Mouse (Mus musculus): Measurements from ENCODE around the gene Gramd1b. TPM values are rescaled to one million over a fixed set of nuclear protein-coding genes. Genes with fewer than 3 reads are reported as not detected.

Gramd1b gene
- polyA plus RNA-seq, 1 experiment from 2014 or later: 5.7 TPM

DNA sequence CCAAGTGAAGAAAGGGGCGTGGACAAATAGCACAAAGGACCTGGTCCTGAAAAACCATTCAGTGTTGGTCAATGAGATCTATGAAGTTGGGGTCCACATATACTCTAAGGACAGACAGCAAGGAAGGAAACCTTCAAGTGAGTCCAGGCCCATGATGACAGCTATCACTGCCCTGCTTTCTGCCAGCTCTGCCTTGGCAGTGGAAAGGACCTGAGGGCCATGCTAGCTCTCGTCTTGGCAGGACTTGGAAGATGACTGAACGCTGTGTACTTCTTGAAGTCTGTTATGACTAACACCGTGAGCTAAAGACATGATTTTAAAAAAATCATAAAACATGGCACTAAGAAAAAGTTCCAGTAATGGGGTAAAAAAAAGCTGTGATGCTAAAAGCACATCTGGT is 213.4 kb downstream of the Gramd1b start:
- no peaks in the 10 kb centered on the region for H3K27me3 ChIP-seq
- H3K9me3 ChIP-seq (replicated peaks): no peaks in the 10 kb centered on the region
- WGBS: 88% methylated on average over 4 of the region's 4 CpGs
- H3K36me3 ChIP-seq: peaks cover 6% of the 10 kb centered on the region; the same call in 1 of the 2 replicates
- H3K4me2 ChIP-seq (replicated peaks): no peak overlapping the region
- H3K27ac ChIP-seq (replicated peaks): no peak overlapping the region
- ATAC-seq (ENCODE audit: insufficient number of reproducible peaks, low FRiP score, low TSS enrichment, low read depth): no peak
- H3K4me1 ChIP-seq: peaks cover 14% of the 10 kb centered on the region; the same call in 1 of the 2 replicates
- H3K4me3 ChIP-seq (replicated peaks): no peak overlapping the region
- no peak overlapping the region for H3K9ac ChIP-seq

DNA sequence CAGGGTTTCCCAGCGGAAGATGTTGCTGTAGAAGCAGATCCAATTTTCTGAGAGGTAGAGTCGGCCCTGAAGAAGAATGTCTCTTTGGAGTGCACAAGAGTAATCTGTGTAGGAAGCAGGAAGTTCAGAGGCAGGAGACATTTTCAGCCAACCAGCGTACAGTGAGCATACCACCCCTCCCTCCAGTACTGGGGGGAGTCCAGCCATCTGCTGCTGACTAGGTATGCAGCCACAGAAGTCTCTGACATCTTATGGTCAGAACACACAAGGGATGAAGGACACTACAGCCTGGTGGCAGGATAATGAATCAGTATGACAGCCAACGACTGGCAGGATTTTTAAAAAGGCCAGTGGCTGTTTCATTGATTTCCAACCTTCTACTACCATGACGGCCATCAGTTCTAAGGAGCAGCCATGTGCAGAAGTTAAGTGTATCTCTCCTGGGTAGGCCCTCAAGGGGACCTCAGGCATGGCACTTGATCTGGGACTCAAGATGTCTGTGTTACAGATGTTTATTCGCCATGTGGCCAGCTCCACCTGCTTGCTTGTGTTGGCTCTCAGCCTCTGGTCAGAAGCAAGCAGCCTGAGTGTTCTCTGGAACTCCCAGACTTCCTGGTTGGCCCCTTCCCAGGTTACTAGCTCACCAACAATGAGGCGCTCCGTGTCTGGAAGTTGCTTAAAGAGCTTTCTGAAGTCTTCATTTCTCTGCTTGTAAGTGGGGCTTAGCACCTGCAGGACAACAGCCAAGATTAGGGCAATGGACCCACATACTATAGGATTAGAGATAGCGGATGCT is 214.1 kb downstream of the Gramd1b start:
- Histone ChIP-seq H3K9ac (no peak overlapping the region), H3K4me1 (peaks cover 14% of the 10 kb centered on the region; the same call in 1 of the 2 replicates), H3K36me3 (peaks cover 6% of the 10 kb centered on the region; the same call in 1 of the 2 replicates), H3K9me3 (replicated peaks) (no peaks in the 10 kb centered on the region), H3K27me3 (no peaks in the 10 kb centered on the region), H3K4me2 (replicated peaks) (no peak overlapping the region), H3K27ac (replicated peaks) (no peak overlapping the region), H3K4me3 (replicated peaks) (no peak overlapping the region)
- no peak for ATAC-seq (ENCODE audit: insufficient number of reproducible peaks, low FRiP score, low TSS enrichment, low read depth)
- WGBS: 83% methylated on average over 9 of the region's 9 CpGs

DNA sequence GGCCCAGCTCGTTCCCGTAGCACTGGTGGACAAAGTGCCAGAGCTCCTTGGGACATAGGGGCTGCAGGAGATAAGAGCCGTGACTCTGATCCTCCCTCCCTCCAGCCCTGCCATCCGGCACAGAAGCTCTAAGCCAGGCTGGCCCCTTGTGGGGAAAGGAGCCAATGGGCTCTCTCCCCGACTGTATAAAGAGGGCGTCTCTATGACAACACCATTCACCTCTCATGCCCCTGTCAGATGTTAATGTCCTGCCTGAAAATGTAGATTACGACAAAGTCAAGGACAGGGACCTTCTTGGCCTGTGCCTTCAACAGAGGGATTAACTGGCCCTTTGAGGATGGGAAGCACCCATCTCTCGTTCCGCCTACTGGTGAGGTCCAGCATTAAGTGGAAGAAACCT is 219.4 kb downstream of the Gramd1b start:
- ATAC-seq (ENCODE audit: insufficient number of reproducible peaks, low FRiP score, low TSS enrichment, low read depth): no peak
- Histone ChIP-seq H3K9ac (no peak overlapping the region), H3K4me3 (replicated peaks) (no peak overlapping the region), H3K9me3 (replicated peaks) (no peaks in the 10 kb centered on the region), H3K27ac (replicated peaks) (no peak overlapping the region), H3K4me1 (no peaks in the 10 kb centered on the region), H3K36me3 (peaks cover 9% of the 10 kb centered on the region; the same call in 1 of the 2 replicates), H3K4me2 (replicated peaks) (no peak overlapping the region), H3K27me3 (no peaks in the 10 kb centered on the region)
- 76% methylated on average over 9 of the region's 9 CpGs for WGBS

DNA sequence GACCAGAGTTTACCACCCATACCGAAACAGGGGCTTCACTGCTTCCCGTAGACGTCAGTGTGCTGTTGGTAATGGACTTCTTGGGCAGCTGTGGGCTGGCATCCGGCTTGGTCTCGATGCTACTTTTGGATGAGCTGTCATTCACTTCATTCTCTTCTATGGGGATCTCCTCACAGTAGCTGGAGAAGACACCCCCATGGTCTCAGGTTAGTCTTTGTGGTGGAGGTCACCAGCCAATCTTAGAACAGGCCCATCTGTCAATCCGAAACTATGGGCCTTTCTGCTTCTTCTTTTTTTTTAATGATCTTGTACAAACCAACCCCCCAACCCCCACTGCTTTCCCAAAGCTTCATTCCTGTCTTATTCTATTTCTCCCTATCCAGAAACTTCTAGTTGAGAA is 221.3 kb downstream of the Gramd1b start:
- peaks cover 21% of the 10 kb centered on the region; the same call in 1 of the 2 replicates for H3K36me3 ChIP-seq
- H3K9ac ChIP-seq: no peak overlapping the region
- WGBS: 92% methylated on average over 6 of the region's 6 CpGs
- no peaks in the 10 kb centered on the region for H3K4me1 ChIP-seq
- no peak for ATAC-seq (ENCODE audit: insufficient number of reproducible peaks, low FRiP score, low TSS enrichment, low read depth)
- no peaks in the 10 kb centered on the region for H3K27me3 ChIP-seq
- H3K9me3 ChIP-seq (replicated peaks): no peaks in the 10 kb centered on the region
- no peak overlapping the region for H3K4me2 ChIP-seq (replicated peaks)
- no peak overlapping the region for H3K4me3 ChIP-seq (replicated peaks)
- no peak overlapping the region for H3K27ac ChIP-seq (replicated peaks)

DNA sequence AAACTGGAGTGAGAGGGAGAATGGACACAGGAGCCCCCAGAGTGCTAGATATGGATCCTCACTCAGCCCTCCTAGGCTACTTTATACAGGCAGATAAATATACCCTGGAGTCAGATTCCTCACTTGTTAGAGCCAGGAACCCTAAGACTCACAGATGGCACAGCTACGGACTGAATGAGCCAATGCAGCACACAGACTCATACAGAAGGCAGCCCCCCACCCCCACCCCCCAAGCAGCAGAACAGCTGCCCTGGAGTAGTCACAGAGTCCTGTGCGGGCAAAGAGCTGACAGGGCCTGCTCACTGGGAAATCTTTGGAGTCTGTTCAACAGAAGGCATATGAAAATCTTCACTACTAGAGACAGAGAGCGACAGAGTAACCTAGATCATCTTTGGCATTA is 223.9 kb downstream of the Gramd1b start:
- 70% methylated on average over 3 of the region's 3 CpGs for WGBS
- no peaks in the 10 kb centered on the region for H3K9me3 ChIP-seq (replicated peaks)
- H3K27me3 ChIP-seq: no peaks in the 10 kb centered on the region
- no peak overlapping the region for H3K9ac ChIP-seq
- H3K4me1 ChIP-seq: no peaks in the 10 kb centered on the region
- H3K27ac ChIP-seq (replicated peaks): no peak overlapping the region
- no peak overlapping the region for H3K4me3 ChIP-seq (replicated peaks)
- peaks cover 28% of the 10 kb centered on the region; the same call in 1 of the 2 replicates for H3K36me3 ChIP-seq
- ATAC-seq (ENCODE audit: insufficient number of reproducible peaks, low FRiP score, low TSS enrichment, low read depth): no peak
- no peak overlapping the region for H3K4me2 ChIP-seq (replicated peaks)

DNA sequence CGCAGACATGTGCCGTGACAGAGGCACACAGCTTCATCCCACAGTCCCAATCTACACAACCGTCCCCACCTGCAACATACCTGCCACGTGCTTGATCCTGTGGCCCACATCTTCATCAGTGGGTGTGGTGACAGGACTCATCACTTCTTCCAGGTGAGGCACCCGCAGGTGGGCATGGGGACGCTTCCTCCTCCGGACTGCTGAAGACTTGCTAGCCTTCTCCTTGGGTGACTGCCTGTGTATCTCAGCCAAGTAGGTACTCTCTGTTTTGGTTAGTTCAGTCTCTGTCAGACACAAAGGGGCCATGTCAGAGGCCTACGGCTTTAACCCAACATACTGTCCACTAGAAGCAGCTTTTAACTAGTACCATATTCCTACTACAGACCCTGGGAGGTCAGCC is 226.9 kb downstream of the Gramd1b start:
- H3K27ac ChIP-seq (replicated peaks): no peak overlapping the region
- no peak overlapping the region for H3K4me2 ChIP-seq (replicated peaks)
- H3K4me1 ChIP-seq: no peaks in the 10 kb centered on the region
- no peaks in the 10 kb centered on the region for H3K27me3 ChIP-seq
- no peak overlapping the region for H3K9ac ChIP-seq
- H3K9me3 ChIP-seq (replicated peaks): no peaks in the 10 kb centered on the region
- WGBS: 90% methylated on average over 8 of the region's 8 CpGs
- peaks cover 41% of the 10 kb centered on the region; the same call in 1 of the 2 replicates for H3K36me3 ChIP-seq
- no peak for ATAC-seq (ENCODE audit: insufficient number of reproducible peaks, low FRiP score, low TSS enrichment, low read depth)
- no peak overlapping the region for H3K4me3 ChIP-seq (replicated peaks)

DNA sequence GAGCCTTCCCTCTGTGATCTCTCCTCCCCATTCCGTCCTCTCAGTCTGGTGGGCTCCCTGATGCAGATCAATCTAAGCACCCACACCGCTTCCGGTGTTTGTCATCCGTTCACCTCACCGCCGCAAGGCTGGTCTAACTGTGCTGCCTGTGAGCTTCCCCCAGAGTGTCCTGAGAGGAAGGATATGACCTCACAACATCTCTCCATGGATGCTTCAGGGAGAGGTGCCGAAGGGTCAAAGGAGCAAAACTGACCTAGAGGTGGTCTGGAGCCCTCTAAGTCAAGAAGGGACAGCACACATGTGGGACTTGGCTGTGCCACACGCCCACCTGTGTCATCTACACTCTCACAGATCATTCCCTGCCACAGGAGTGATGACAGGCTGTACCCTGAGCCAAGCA is 228.8 kb downstream of the Gramd1b start:
- no peak overlapping the region for H3K9ac ChIP-seq
- no peaks in the 10 kb centered on the region for H3K4me1 ChIP-seq
- 88% methylated on average over 8 of the region's 8 CpGs for WGBS
- no peaks in the 10 kb centered on the region for H3K9me3 ChIP-seq (replicated peaks)
- peaks cover 38% of the 10 kb centered on the region; the same call in 1 of the 2 replicates for H3K36me3 ChIP-seq
- no peak overlapping the region for H3K4me3 ChIP-seq (replicated peaks)
- H3K4me2 ChIP-seq (replicated peaks): no peak overlapping the region
- no peak for ATAC-seq (ENCODE audit: insufficient number of reproducible peaks, low FRiP score, low TSS enrichment, low read depth)
- H3K27me3 ChIP-seq: no peaks in the 10 kb centered on the region
- H3K27ac ChIP-seq (replicated peaks): no peak overlapping the region

DNA sequence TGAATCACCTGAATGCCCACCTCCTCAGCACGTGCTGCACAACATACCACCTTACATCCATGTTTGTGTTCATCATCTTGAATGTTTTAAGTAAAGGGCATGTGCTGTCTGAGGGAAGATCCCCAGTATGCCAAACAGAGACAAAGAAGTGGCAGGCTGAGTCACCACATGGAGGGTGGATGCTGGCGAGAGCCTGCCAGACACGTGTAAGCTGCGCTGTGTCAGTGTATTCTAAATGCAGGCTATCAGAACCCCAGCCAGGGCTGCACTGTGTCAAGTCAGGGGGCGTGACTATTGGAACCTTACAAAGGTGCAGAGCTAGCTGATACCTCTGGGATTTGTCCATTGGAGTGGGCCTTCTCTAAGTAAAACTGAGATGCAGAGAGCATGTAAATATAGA is 229.7 kb downstream of the Gramd1b start:
- no peak for ATAC-seq (ENCODE audit: insufficient number of reproducible peaks, low FRiP score, low TSS enrichment, low read depth)

DNA sequence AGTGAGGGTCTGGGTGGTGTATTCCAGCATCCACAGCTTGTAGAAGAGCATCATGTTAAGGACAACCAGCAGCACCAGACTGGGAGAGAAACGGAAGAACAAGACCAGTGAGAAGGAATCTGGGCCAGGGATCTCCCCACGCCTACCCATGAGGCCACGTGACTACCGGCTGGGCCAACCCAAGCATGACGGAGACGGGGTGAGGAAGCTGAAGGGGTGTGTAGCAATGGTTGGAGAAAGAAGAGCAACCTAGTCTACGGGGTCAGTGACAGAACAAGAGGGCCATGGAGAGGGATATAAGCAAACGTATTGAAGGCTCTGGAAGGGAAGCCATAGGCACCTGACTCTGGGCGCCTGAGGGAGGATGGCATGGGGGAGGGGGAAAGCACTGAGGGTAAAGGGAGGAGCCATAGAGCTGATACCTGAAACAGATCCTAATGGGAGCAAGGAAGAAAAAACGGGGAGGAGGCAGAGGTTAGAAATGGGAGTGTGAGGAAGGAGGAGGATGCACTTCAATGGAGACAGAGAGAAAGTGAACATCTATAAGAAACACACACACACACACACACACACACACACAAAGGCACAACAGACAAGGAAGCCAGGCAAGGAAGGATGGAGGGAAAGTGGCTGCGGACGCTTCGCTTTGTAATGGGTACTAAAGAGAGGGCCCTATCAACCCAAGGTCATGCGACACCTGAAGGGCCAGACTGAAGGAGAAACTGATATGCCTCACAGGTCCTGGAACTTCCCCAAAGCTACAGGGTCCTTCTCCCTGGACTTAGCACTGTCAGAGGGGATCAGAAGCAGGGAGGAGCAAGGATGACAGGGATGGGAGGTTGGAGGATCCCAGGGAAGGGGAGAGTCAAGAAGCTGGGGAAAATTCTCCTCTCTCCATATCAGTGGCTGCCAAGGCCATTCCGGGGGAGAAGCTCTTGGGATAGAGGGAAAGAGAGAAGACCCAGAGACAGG is 230.9 kb downstream of the Gramd1b start:
- Histone ChIP-seq H3K4me1 (no peaks in the 10 kb centered on the region), H3K27ac (replicated peaks) (no peak overlapping the region), H3K9ac (no peak overlapping the region), H3K36me3 (peaks cover 29% of the 10 kb centered on the region; the same call in 1 of the 2 replicates), H3K9me3 (replicated peaks) (no peaks in the 10 kb centered on the region), H3K27me3 (no peaks in the 10 kb centered on the region), H3K4me2 (replicated peaks) (no peak overlapping the region), H3K4me3 (replicated peaks) (no peak overlapping the region)
- no peak for ATAC-seq (ENCODE audit: insufficient number of reproducible peaks, low FRiP score, low TSS enrichment, low read depth)
- WGBS: 87% methylated on average over 15 of the region's 15 CpGs

More for the DNA sequence above, 229.7 kb downstream of the Gramd1b start:
- no peak overlapping the region for H3K4me2 ChIP-seq (replicated peaks)
- peaks cover 38% of the 10 kb centered on the region; the same call in 1 of the 2 replicates for H3K36me3 ChIP-seq
- H3K27ac ChIP-seq (replicated peaks): no peak overlapping the region
- no peaks in the 10 kb centered on the region for H3K27me3 ChIP-seq
- no peaks in the 10 kb centered on the region for H3K4me1 ChIP-seq
- 81% methylated on average over 5 of the region's 5 CpGs for WGBS
- H3K4me3 ChIP-seq (replicated peaks): no peak overlapping the region
- no peak overlapping the region for H3K9ac ChIP-seq
- no peaks in the 10 kb centered on the region for H3K9me3 ChIP-seq (replicated peaks)

DNA sequence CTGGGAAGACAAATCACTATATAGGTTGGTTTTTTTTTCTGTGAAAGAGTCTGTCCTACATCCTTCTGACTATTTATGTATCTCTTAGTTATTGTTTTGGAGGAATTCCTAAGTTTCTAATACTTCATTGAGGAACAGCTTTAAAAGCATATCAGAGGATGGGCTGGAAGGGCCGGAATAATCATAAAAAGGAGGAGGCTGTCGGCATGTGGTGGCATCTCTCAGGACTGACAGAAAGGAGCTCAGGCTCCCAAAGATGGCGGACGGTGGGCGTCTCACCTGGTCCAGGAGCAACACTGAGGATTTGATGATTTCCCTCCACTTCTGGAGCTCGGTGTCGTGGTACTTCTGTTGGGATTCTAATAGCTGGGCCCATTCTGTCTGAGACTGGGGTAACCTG is 231.9 kb downstream of the Gramd1b start:
- Histone ChIP-seq H3K4me2 (replicated peaks) (no peak overlapping the region), H3K9me3 (replicated peaks) (no peaks in the 10 kb centered on the region), H3K9ac (no peak overlapping the region), H3K4me3 (replicated peaks) (no peak overlapping the region), H3K27me3 (no peaks in the 10 kb centered on the region), H3K27ac (replicated peaks) (no peak overlapping the region), H3K36me3 (peaks cover 21% of the 10 kb centered on the region; the same call in 1 of the 2 replicates), H3K4me1 (no peaks in the 10 kb centered on the region)
- over 99% methylated on average over 7 of the region's 7 CpGs for WGBS
- no peak for ATAC-seq (ENCODE audit: insufficient number of reproducible peaks, low FRiP score, low TSS enrichment, low read depth)

DNA sequence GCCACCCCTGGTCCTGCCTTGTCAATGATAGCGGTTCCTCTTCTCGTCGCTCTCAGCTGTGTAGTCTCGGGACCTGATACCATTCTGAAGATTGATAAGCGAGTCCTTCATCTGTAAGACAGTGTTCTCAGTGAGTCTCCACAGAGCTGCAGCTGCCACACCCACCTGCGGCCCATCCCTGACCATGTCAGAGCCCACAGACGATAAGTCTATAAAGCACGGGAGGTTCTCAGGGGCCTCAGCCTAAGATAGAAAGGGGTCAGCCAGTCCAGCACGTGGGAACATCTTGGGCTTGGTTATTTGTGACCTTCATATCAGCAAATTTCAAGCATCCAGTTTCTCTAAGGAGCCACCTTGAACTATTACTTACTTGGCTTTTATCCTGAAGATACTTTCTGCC is 233.2 kb downstream of the Gramd1b start:
- Histone ChIP-seq H3K9me3 (replicated peaks) (no peaks in the 10 kb centered on the region), H3K36me3 (peaks cover 18% of the 10 kb centered on the region; the same call in 1 of the 2 replicates), H3K4me1 (no peaks in the 10 kb centered on the region), H3K27ac (replicated peaks) (no peak overlapping the region), H3K9ac (no peak overlapping the region), H3K4me3 (replicated peaks) (no peak overlapping the region), H3K27me3 (no peaks in the 10 kb centered on the region), H3K4me2 (replicated peaks) (no peak overlapping the region)
- 93% methylated on average over 9 of the region's 9 CpGs for WGBS
- no peak for ATAC-seq (ENCODE audit: insufficient number of reproducible peaks, low FRiP score, low TSS enrichment, low read depth)
